Mouse (Mus musculus) liver, adult 2 months (tissue): ENCODE results near the gene Gm11214. TPM values are rescaled to one million over a fixed set of nuclear protein-coding genes. Genes with fewer than 3 reads are reported as not detected.
A peak's percentile ranks its signal among the peaks of the same experiment; 100 is the strongest.

ENCODE experiments used
- DNase-seq: peaks from one replicate; pipeline ENCODE4 v3.0.0-alpha.2; 2011; ENCODE audit warnings: low read depth, low spot score; ENCODE audit errors: extremely low read depth
- H3K27ac ChIP-seq: fragments of 200-500 bp; replicated peaks from 2 replicates; pipeline ENCODE4 v1.5.1; 2012; ENCODE audit warnings: low read depth, mild to moderate bottlenecking, control low read depth, inconsistent platforms, low read length; ENCODE audit not compliant: insufficient read depth
- H3K27me3 ChIP-seq: fragments of 200-500 bp; 2 replicates; pipeline ENCODE4 v1.6.1; 2012; ENCODE audit warnings: mild to moderate bottlenecking, moderate library complexity, low read length, inconsistent platforms; ENCODE audit not compliant: control insufficient read depth, insufficient read depth
- H3K36me3 ChIP-seq: fragments of 200-500 bp; 2 replicates; pipeline ENCODE4 v1.6.1; 2012; ENCODE audit warnings: low read length, inconsistent platforms; ENCODE audit not compliant: control insufficient read depth, insufficient read depth
- H3K4me1 ChIP-seq: fragments of 200-500 bp; 2 replicates; pipeline ENCODE4 v1.6.1; 2011; ENCODE audit warnings: low read length; ENCODE audit not compliant: control insufficient read depth, insufficient read depth
- H3K4me3 ChIP-seq: fragments of 200-500 bp; 2 replicates; pipeline ENCODE4 v1.5.1; 2011; ENCODE audit warnings: low read depth, mild to moderate bottlenecking, control low read depth, low read length, moderate library complexity; ENCODE audit not compliant: insufficient read depth
- H3K79me2 ChIP-seq: fragments of 200-500 bp; 2 replicates; pipeline ENCODE4 v1.6.1; 2012; ENCODE audit warnings: inconsistent platforms, mild to moderate bottlenecking, low read length, moderate library complexity; ENCODE audit not compliant: control insufficient read depth, insufficient read depth
- H3K9ac ChIP-seq: fragments of 200-500 bp; 2 replicates; pipeline ENCODE4 v1.6.1; 2012; ENCODE audit warnings: low read depth, mild to moderate bottlenecking, control low read depth, inconsistent platforms, low read length
- CTCF ChIP-seq: fragments of 200-500 bp; IDR thresholded peaks from 2 replicates; pipeline ENCODE4 v1.5.1; 2011; ENCODE audit warnings: low read depth, low read length, control low read depth
- POLR2A ChIP-seq: fragments of 200-500 bp; IDR thresholded peaks from 2 replicates; pipeline ENCODE4 v1.6.1; 2011; ENCODE audit warnings: low read length, control low read depth; ENCODE audit not compliant: insufficient read depth; ENCODE audit errors: extremely low read depth
- WGBS: fragments of 180-500 bp; shearing (Covaris S2); methylation state at CpG from one replicate; pipeline ENCODE4 v1.1.7; 2018; 5-methylcytosine and 5-hydroxymethylcytosine counted together
- polyA plus RNA-seq: library from polyadenylated mRNA; depleted of rRNA; stranded (reverse); fragments of >200 nt; gene quantifications from 2 replicates; pipeline ENCODE4 v1.2.3, GENCODE M21; 2012
- total RNA-seq: library from RNA; depleted of rRNA; stranded (reverse); fragments of >200 nt; gene quantifications from 2 replicates; pipeline ENCODE4 v1.2.3, GENCODE M21; 2014

The Gm11214 gene
- total and polyA plus RNA-seq, 2 experiments = not detected

GRCm38 (mm10) chr4:63659086-63659485, 4.1 kb downstream of the Gm11214 start:
- Histone ChIP-seq H3K27ac (no peak overlapping the region), H3K36me3 (no peaks in the 10 kb centered on the region), H3K9ac (no peak overlapping the region), H3K4me3 (no peak overlapping the region), H3K79me2 (no peaks in the 10 kb centered on the region), H3K4me1 (no peaks in the 10 kb centered on the region), H3K27me3 (no peaks in the 10 kb centered on the region)
- TF ChIP-seq CTCF (no peak), POLR2A (no peak)
- DNase-seq = no peak
- 51% methylated on average over 4 of the region's 4 CpGs for WGBS

DNA sequence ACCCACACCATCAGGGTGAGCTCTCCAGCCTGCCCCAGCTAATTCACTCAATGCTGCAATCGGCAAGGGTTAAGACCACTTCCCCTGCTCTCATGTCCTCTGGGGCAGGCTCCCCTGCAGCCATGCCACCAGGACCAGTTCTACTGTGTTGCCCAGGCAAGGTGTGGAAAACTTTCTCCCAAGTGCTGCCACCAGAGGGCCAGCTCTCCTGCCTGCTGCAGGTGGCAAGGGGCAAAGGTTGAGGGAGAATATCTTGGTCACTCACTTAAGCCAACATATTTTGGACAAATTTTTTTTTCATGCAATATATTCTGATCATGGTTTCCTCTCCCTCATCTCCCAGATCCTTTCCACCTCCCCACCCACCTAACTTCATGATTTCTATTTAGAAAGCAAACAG, 8.8 kb downstream of the Gm11214 start:
- no peaks in the 10 kb centered on the region for H3K36me3 ChIP-seq
- peak; percentile 4 for DNase-seq
- TF ChIP-seq POLR2A (no peak), CTCF (peak; percentile 49)

DNA sequence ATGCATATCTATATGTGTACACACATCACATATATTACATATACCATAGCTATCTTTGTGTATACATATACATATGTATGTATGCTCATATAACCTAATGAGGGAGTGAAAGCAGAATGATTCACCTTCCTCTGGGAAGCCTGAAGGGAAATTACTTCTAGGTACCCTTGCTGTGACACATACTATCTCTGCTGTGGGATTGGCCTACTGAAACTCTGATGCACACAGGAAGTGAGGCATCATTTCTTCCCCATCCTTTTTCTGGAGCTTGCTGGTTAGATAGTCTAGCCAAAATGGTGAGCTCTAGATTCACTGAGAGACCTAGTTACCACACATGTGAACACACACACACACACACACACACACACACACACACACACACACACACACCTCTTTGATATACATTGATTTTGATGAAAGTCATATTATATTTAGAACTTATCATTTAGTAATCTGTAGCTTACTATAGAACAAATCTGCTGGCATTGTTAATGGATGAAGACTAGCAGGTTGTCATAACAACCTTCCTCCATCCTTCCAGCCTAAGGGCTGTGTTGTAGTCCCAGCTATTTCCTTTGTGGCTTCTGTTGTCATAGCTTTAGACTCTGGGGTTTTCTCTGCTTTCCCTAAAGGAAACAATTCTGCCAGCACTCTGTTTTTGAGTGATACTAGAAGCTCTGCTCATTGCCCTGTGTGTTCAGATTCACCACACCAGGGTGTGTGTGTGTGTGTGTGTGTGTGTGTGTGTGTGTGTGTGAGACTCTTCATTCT, 19.0 kb downstream of the Gm11214 start:
- Histone ChIP-seq H3K79me2 (no peaks in the 10 kb centered on the region), H3K4me3 (no peak overlapping the region), H3K4me1 (no peaks in the 10 kb centered on the region), H3K36me3 (no peaks in the 10 kb centered on the region), H3K27ac (no peak overlapping the region), H3K9ac (no peak overlapping the region), H3K27me3 (no peaks in the 10 kb centered on the region)
- TF ChIP-seq CTCF = no peak
- no peak for TF ChIP-seq POLR2A
- DNase-seq = no peak

More for the DNA sequence above, 8.8 kb downstream of the Gm11214 start:
- no peak overlapping the region for H3K4me3 ChIP-seq
- no peaks in the 10 kb centered on the region for H3K4me1 ChIP-seq
- no peak overlapping the region for H3K9ac ChIP-seq
- no peaks in the 10 kb centered on the region for H3K27me3 ChIP-seq
- WGBS = 84% methylated on average over 1 of the region's 1 CpGs
- H3K79me2 ChIP-seq = no peaks in the 10 kb centered on the region
- H3K27ac ChIP-seq = no peak overlapping the region

DNA sequence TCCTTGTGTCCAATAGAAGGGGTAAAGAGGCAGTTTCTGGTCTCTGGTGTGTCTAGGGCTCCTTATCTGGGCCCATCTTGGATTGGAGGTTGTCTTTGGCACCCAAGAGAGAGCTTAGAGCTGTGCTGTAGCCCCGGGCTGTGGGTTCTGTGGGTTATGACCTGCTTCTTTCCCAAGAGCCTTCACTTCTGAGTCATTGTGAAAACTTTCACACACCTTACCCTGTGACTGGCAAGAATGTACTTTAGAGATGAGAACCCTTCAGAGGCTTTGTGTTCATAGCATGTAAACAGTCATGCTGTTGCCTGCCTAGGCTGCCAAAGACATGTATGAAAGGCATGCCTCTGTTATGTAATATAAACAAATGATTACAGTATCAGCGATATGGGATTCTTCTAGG, 23.3 kb downstream of the Gm11214 start:
- no peak for DNase-seq
- Histone ChIP-seq H3K4me3 (no peak overlapping the region), H3K27ac (no peak overlapping the region), H3K27me3 (no peaks in the 10 kb centered on the region), H3K79me2 (no peaks in the 10 kb centered on the region), H3K36me3 (no peaks in the 10 kb centered on the region), H3K9ac (no peak overlapping the region), H3K4me1 (no peaks in the 10 kb centered on the region)
- TF ChIP-seq CTCF (no peak), POLR2A (no peak)
- 66% methylated on average over 2 of the region's 2 CpGs for WGBS

GRCm38 (mm10) chr4:63638603-63639002, 24.6 kb downstream of the Gm11214 start:
- Histone ChIP-seq H3K4me3 (no peak overlapping the region), H3K27me3 (no peaks in the 10 kb centered on the region), H3K27ac (no peak overlapping the region), H3K9ac (no peak overlapping the region), H3K36me3 (no peaks in the 10 kb centered on the region), H3K4me1 (no peaks in the 10 kb centered on the region), H3K79me2 (no peaks in the 10 kb centered on the region)
- no peak for DNase-seq
- WGBS = 76% methylated on average over 1 of the region's 1 CpGs
- no peak for TF ChIP-seq POLR2A
- TF ChIP-seq CTCF = no peak

DNA sequence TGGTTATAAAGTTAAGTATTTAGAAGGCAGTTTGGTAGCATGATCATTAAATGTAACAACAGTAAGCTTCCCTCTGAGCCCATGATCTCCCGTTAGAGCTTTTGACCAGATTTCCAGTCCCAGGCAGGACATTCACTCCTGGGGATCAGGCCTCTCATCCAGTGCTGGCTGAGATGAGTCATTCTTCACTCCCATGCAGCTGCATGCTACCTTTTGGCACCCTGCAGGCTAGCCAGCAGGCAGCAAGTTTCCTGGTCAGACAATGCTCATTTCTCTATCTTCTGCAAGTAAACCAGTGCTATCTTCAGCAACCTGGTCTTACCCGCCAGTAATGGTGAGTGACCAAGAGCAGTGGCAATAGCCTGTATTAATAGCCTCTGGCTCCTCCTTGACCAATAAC, 30.0 kb downstream of the Gm11214 start:
- no peaks in the 10 kb centered on the region for H3K79me2 ChIP-seq
- no peaks in the 10 kb centered on the region for H3K27me3 ChIP-seq
- no peaks in the 10 kb centered on the region for H3K36me3 ChIP-seq
- no peak overlapping the region for H3K9ac ChIP-seq
- no peak overlapping the region for H3K4me3 ChIP-seq
- no peak for TF ChIP-seq CTCF
- no peak for TF ChIP-seq POLR2A
- H3K27ac ChIP-seq = no peak overlapping the region
- no peaks in the 10 kb centered on the region for H3K4me1 ChIP-seq
- WGBS = 94% methylated on average over 2 of the region's 2 CpGs
- DNase-seq = no peak
